11 mouse cellular contexts compared by ENCODE assay signal in genomic region chr3:86779704-86780103, GRCm38 (mm10).
DNase-seq lines count a peak whose midpoint lies in the region; ATAC-seq and TF ChIP-seq lines count a peak whose summit lies in the region.
"Had no signal": no experiment of that assay in that cellular context is flagged by ENCODE, and none has a peak within 500 bp of the region (broad histone marks: within the 10 kb centered on the region; RNA-seq: fewer than 3 reads in every experiment).

No protein-coding gene starts in this region.

- TF ChIP-seq CTCF in CH12.LX (conservative IDR thresholded peaks at IDR 0.05 in 1 of 2, IDR thresholded peaks at IDR 0.05 in 1 of 2; ENCODE audit: low read depth in 2 of 2, low read length in 2 of 2): peak; percentile 20 to 47; a peak in 2 of 4 replicates
- peak; percentile 50 for TF ChIP-seq CTCF in brain, embryonic 14.5 days (IDR thresholded peaks at IDR 0.05; ENCODE audit: borderline replicate concordance, extremely low read depth, insufficient read depth, insufficient read length)

- in situ Hi-C loops in CH12.LX (cut with MboI; ENCODE audit: low pct_ligation_motif_present, low pct_unique_long_range_greater_than_20kb, low sequenced_read_pairs): loop anchor here (10.0 kb wide), 2 partner anchors 195 to 515 kb away; no protein-coding TSS in a partner anchor

- no peak for TF ChIP-seq EP300 in CH12.LX (IDR thresholded peaks at IDR 0.05; ENCODE audit: low read length)

- no peak overlapping the region for H3K4me2 ChIP-seq in hindbrain, embryonic 11.5 days (replicated peaks; ENCODE audit: low read depth, low read length)
- no peak overlapping the region for H3K4me2 ChIP-seq in CH12.LX (ENCODE audit: insufficient read depth, low read depth, poor library complexity, severe bottlenecking)
- no peak overlapping the region for H3K4me2 ChIP-seq in lung, embryonic 15.5 days
- H3K4me2 ChIP-seq: neural tube, embryonic 13.5 days had no signal

- no peaks in the 10 kb centered on the region for H3K79me2 ChIP-seq in CH12.LX (replicated peaks; ENCODE audit: control insufficient read depth, extremely low read depth, insufficient read depth, poor library complexity, severe bottlenecking)

- ATAC-seq in hindbrain, embryonic 11.5 days (ENCODE audit: low FRiP score): no peak
- ATAC-seq in lung, embryonic 15.5 days (ENCODE audit: borderline replicate concordance, extremely low read depth, low FRiP score, low TSS enrichment): peak; percentile 40; the same call in 1 of the 2 replicates

- intact Hi-C loops in gastrocnemius, postnatal 36 days (cut with DNase I): no loop called here

- H3K9me3 ChIP-seq in hindbrain, embryonic 11.5 days (ENCODE audit: control insufficient read depth, low read length): no peaks in the 10 kb centered on the region
- H3K9me3 ChIP-seq in hindbrain, embryonic 10.5 days: no peaks in the 10 kb centered on the region
- H3K9me3 ChIP-seq in CH12.LX (replicated peaks; ENCODE audit: low read length): no peaks in the 10 kb centered on the region
- H3K9me3 ChIP-seq in lung, embryonic 15.5 days: no peaks in the 10 kb centered on the region
- H3K9me3 ChIP-seq: neural tube, embryonic 13.5 days had no signal

- H3K36me3 ChIP-seq in hindbrain, embryonic 11.5 days (ENCODE audit: control insufficient read depth, insufficient read depth, low read length): no peaks in the 10 kb centered on the region
- peaks cover 20% of the 10 kb centered on the region for H3K36me3 ChIP-seq in hindbrain, embryonic 10.5 days
- H3K36me3 ChIP-seq in CH12.LX (replicated peaks in 1 of 2; ENCODE audit: control insufficient read depth in 1 of 2, insufficient read depth in 1 of 2, low read length in 1 of 2): peaks cover 0 to 35% of the 10 kb centered on the region in 2 experiments
- H3K36me3 ChIP-seq in lung, embryonic 15.5 days: no peaks in the 10 kb centered on the region

- H3K27me3 ChIP-seq in hindbrain, embryonic 11.5 days (ENCODE audit: control insufficient read depth, insufficient read depth, low read length): no peaks in the 10 kb centered on the region
- H3K27me3 ChIP-seq in hindbrain, embryonic 10.5 days (ENCODE audit: insufficient read depth, poor library complexity, severe bottlenecking): no peaks in the 10 kb centered on the region
- no peaks in the 10 kb centered on the region for H3K27me3 ChIP-seq in CH12.LX (replicated peaks)
- H3K27me3 ChIP-seq in lung, embryonic 15.5 days: no peaks in the 10 kb centered on the region
- H3K27me3 ChIP-seq: neural tube, embryonic 13.5 days had no signal

- WGBS in hindbrain, embryonic 11.5 days: 71% methylated on average over 4 of the region's 4 CpGs
- WGBS in hindbrain, embryonic 10.5 days: 68% methylated on average over 4 of the region's 4 CpGs
- WGBS in lung, embryonic 15.5 days: 56% methylated on average over 4 of the region's 4 CpGs

- DNase-seq in hindbrain, embryonic 11.5 days (ENCODE audit: low spot score): peak; percentile 40
- DNase-seq in hindbrain, embryonic 10.5 days (ENCODE audit: low spot score): no peak
- DNase-seq in CH12.LX (ENCODE audit: extremely low read depth): no peak
- DNase-seq in brain, embryonic 14.5 days (ENCODE audit: low read depth): no peak
- no peak for DNase-seq in frontal cortex, postnatal 25 days (ENCODE audit: low spot score in 2 of 2)
- no peak for DNase-seq in gastrocnemius, postnatal 36 days
- DNase-seq in layer of hippocampus, adult 18-20 months (ENCODE audit: low spot score in 2 of 2): no peak
- DNase-seq: heart, adult 18-20 months; kidney, postnatal 10 days had no signal

- no peak for TF ChIP-seq POLR2A in CH12.LX (IDR thresholded peaks at IDR 0.05; ENCODE audit: low read depth, low read length)
- no peak for TF ChIP-seq POLR2A in brain, embryonic 14.5 days (IDR thresholded peaks at IDR 0.05; ENCODE audit: borderline replicate concordance, extremely low read depth, insufficient read depth, insufficient read length, poor library complexity, severe bottlenecking)

- TF ChIP-seq RAD21 in CH12.LX (IDR thresholded peaks at IDR 0.05; ENCODE audit: low read depth, low read length): peak; percentile 18

- no peak overlapping the region for H3K27ac ChIP-seq in hindbrain, embryonic 11.5 days (ENCODE audit: low read depth, low read length)
- no peak overlapping the region for H3K27ac ChIP-seq in hindbrain, embryonic 10.5 days
- H3K27ac ChIP-seq in CH12.LX (ENCODE audit: insufficient read depth, low read depth): no peak overlapping the region
- no peak overlapping the region for H3K27ac ChIP-seq in lung, embryonic 15.5 days
- H3K27ac ChIP-seq: neural tube, embryonic 13.5 days had no signal

- no peak overlapping the region for H3K9ac ChIP-seq in hindbrain, embryonic 11.5 days (ENCODE audit: low read depth, low read length)
- H3K9ac ChIP-seq in CH12.LX (ENCODE audit: insufficient read depth, low read depth): no peak overlapping the region
- no peak overlapping the region for H3K9ac ChIP-seq in lung, embryonic 15.5 days
- H3K9ac ChIP-seq: neural tube, embryonic 13.5 days had no signal

- 0 out of 2 replicates have a peak, but pooled peaks cover 2% of the 10 kb centered on the region for H3K4me1 ChIP-seq in hindbrain, embryonic 11.5 days (replicated peaks; ENCODE audit: control insufficient read depth, insufficient read depth, low read length)
- H3K4me1 ChIP-seq in hindbrain, embryonic 10.5 days (replicated peaks): peaks cover 20% of the 10 kb centered on the region
- peaks cover 8 to 11% of the 10 kb centered on the region in 2 experiments for H3K4me1 ChIP-seq in CH12.LX (ENCODE audit: control insufficient read depth in 1 of 2, insufficient read depth in 2 of 2)
- peaks cover 8% of the 10 kb centered on the region for H3K4me1 ChIP-seq in lung, embryonic 15.5 days

- dilution Hi-C loops in CH12.LX (cut with MboI; ENCODE audit: extremely low pct_ligation_motif_present, extremely low pct_unique_long_range_greater_than_20kb, low sequenced_read_pairs): no loop called here

- no peak overlapping the region for H3K4me3 ChIP-seq in hindbrain, embryonic 11.5 days (ENCODE audit: low read depth, low read length)
- no peak overlapping the region for H3K4me3 ChIP-seq in hindbrain, embryonic 10.5 days
- no peak overlapping the region for H3K4me3 ChIP-seq in CH12.LX (replicated peaks in 1 of 3; ENCODE audit: low read depth in 2 of 3, low read length in 2 of 3, poor library complexity in 1 of 3)
- H3K4me3 ChIP-seq in lung, embryonic 15.5 days: no peak overlapping the region
- H3K4me3 ChIP-seq: neural tube, embryonic 13.5 days had no signal

TF ChIP-seq in CH12.LX, 34 proteins besides CTCF, POLR2A, EP300 and RAD21:
- TF ChIP-seq SMC3 (IDR thresholded peaks at IDR 0.05; ENCODE audit: low read depth, low read length) (peak; percentile 37), RCOR1 (conservative IDR thresholded peaks at IDR 0.05; ENCODE audit: low read depth, low read length) (no peak)
TF ChIP-seq in CH12.LX: peak in this region for 1.
